Mouse (Mus musculus): ENCODE results near the gene Spata25. TPM values are rescaled to one million over a fixed set of nuclear protein-coding genes. Genes with fewer than 3 reads are reported as not detected.

Spata25 gene
- polyA plus RNA-seq, 1 experiment from 2014 or later: not detected

DNA sequence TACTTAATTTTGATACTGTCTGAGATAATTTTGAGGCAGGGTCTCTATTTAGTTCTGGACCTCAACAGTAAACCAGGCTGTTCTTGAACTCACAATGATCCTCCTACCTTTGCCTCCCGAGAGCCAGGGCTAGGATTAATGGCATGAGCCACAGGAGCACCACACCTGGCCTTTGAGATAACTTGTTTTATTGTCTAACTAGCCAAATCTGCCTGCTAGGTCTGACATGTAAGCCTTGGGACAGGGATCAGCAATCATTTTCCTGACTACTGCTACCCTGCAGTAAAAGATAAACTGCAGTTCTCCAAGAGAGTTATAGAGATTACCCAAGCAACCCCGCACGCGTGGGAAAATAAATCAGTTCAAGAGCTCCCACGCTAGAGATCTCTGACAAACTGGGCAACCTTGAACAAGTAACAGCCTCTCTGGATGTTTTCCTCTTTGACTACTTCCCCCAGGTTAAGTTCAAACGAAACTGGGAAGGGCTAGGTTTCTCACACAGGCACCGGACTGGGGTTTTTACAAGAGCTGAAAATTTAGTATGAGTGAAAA lies 43.4 kb downstream of the Spata25 start:
- WGBS: 5% methylated on average over 7 of the region's 7 CpGs
- Histone ChIP-seq H3K4me2 (peak overlapping the region; percentile 88), H3K27me3 (ENCODE audit: insufficient read depth, low read length) (no peaks in the 10 kb centered on the region), H3K9ac (peak overlapping the region; percentile 81), H3K27ac (ENCODE audit: low read depth) (peak overlapping the region; percentile 92; the same call in 1 of the 2 replicates), H3K36me3 (ENCODE audit: insufficient read depth) (peaks cover 11% of the 10 kb centered on the region; the same call in 1 of the 2 replicates), H3K4me1 (ENCODE audit: insufficient read depth) (peaks cover 8% of the 10 kb centered on the region; the same call in 1 of the 2 replicates), H3K9me3 (ENCODE audit: low read depth, low read length) (no peaks in the 10 kb centered on the region), H3K4me3 (ENCODE audit: low read depth, low read length) (peak overlapping the region; percentile 70)
- DNase-seq (no peak), ATAC-seq (ENCODE audit: insufficient read depth) (no peak)
- no peak for TF ChIP-seq CTCF (IDR thresholded peaks at IDR 0.05; ENCODE audit: low read depth)

DNA sequence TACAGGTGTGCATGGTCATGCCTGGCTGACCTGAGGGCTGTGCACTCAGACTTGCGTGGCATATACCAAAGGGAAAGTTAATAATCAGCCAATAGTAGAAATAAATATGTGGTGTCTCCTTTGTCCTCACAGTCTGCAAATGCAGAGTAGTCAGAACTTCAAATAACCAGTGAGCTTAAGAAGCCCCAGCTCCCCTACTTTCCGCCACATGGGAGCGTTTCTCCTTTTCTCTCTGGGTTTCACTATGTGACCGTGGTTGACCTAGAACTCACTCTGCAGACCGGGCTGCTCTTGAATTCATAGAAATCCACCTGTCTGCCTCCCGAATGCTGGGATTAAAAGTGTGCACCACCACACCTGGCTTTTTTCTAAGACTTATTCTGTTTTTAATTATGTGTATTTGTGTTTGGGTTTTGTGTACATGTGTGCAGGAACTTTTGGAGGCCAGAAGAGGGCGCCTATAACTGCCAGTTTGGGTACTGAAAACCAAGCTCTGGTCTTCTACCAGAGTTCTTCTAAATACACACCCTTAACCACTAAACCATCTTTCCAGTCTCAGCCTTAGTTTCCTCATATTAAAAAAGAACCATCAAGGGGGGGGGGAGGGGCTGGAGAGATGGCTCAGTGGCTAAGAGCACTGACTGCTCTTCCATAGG lies 44.3 kb downstream of the Spata25 start:
- H3K27me3 ChIP-seq (ENCODE audit: insufficient read depth, low read length): no peaks in the 10 kb centered on the region; the same call in 1 of the 2 replicates
- H3K4me3 ChIP-seq (ENCODE audit: low read depth, low read length): no peak overlapping the region
- DNase-seq: peak; percentile 48
- peak; percentile 29; the same call in 1 of the 2 replicates for TF ChIP-seq CTCF (IDR thresholded peaks at IDR 0.05; ENCODE audit: low read depth)
- no peak overlapping the region for H3K4me2 ChIP-seq
- no peaks in the 10 kb centered on the region for H3K9me3 ChIP-seq (ENCODE audit: low read depth, low read length)
- H3K4me1 ChIP-seq (ENCODE audit: insufficient read depth): peaks cover 8% of the 10 kb centered on the region; the same call in 1 of the 2 replicates
- no peak overlapping the region for H3K27ac ChIP-seq (ENCODE audit: low read depth)
- H3K36me3 ChIP-seq (ENCODE audit: insufficient read depth): peaks cover 5% of the 10 kb centered on the region; the same call in 1 of the 2 replicates
- ATAC-seq (ENCODE audit: insufficient read depth): no peak
- no peak overlapping the region for H3K9ac ChIP-seq
- WGBS: 77% methylated on average over 7 of the region's 7 CpGs

DNA sequence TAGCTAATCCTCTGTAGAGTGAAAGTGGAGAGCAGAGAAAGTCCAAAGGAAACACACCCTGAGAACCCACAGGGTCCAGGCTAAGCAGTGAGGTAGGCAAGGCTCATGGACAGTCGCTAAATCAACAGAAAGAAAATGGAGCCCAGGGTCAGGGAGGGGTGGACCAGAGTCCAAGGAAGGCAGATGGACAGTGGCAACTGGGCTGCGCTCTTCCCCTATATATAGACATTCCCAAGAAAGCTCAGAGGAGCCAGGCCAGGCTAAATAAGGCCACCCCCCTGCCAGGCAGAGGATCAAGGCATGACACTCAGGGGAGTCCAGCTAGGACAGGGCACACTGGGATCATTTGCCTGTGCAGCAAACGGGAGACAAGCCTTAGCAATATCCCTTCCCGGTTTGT lies 46.5 kb downstream of the Spata25 start:
- H3K27ac ChIP-seq (ENCODE audit: low read depth): no peak overlapping the region
- no peak overlapping the region for H3K9ac ChIP-seq
- H3K4me2 ChIP-seq: no peak overlapping the region
- no peaks in the 10 kb centered on the region for H3K36me3 ChIP-seq (ENCODE audit: insufficient read depth)
- no peaks in the 10 kb centered on the region; the same call in 1 of the 2 replicates for H3K27me3 ChIP-seq (ENCODE audit: insufficient read depth, low read length)
- no peaks in the 10 kb centered on the region for H3K9me3 ChIP-seq (ENCODE audit: low read depth, low read length)
- DNase-seq: no peak
- peaks cover 4% of the 10 kb centered on the region; the same call in 1 of the 2 replicates for H3K4me1 ChIP-seq (ENCODE audit: insufficient read depth)
- 63% methylated on average over 4 of the region's 4 CpGs for WGBS
- no peak for ATAC-seq (ENCODE audit: insufficient read depth)
- no peak overlapping the region for H3K4me3 ChIP-seq (ENCODE audit: low read depth, low read length)
- TF ChIP-seq CTCF (IDR thresholded peaks at IDR 0.05; ENCODE audit: low read depth): no peak

DNA sequence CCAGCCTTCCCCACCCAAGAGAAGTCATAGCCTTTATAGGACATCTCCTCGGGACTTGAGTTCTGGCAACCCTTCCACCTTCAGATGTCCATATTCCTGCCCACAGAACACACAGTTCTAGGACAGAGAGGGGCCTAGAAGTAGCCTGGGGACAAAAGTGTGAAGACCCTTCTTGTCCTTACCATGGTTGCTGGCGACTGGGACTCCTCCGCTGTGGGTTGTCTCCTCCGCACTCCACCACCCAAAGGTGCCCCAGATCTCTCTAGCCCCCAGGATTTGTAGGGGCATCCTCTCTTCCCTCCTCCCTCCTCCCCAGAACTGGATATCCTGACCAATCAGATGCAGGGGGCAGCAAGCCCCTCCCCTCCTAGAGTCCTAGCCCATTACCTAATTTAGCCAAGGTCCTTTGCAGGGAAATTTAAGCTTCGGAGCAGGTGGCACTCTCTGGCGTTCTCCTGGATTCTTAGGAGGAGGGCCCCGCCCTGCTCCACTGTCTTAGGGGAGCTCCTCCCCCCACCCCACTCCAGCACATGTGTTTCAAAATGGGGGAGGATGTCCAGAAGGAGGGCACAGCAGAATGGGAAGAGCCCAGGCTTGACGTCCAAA lies 48.8 kb downstream of the Spata25 start, which contains the start of gene Tnnc2:
Gene Tnnc2 (minus strand): TSS at position 487 of the 606 bp plus-strand sequence.
- H3K27me3 ChIP-seq (ENCODE audit: insufficient read depth, low read length): no peaks in the 10 kb centered on the region; the same call in 1 of the 2 replicates
- WGBS: 72% methylated on average over 8 of the region's 8 CpGs
- no peak within 1 kb of the TSS for H3K4me2 ChIP-seq
- no peaks in the 10 kb centered on the region for H3K9me3 ChIP-seq (ENCODE audit: low read depth, low read length)
- no peak within 1 kb of the TSS for H3K9ac ChIP-seq
- no peaks in the 10 kb centered on the region for H3K36me3 ChIP-seq (ENCODE audit: insufficient read depth)
- H3K4me3 ChIP-seq (ENCODE audit: low read depth, low read length): no peak within 1 kb of the TSS
- DNase-seq: no peak
- H3K4me1 ChIP-seq (ENCODE audit: insufficient read depth): peaks cover under 1% of the 10 kb centered on the region; the same call in 1 of the 2 replicates
- no peak for TF ChIP-seq CTCF (IDR thresholded peaks at IDR 0.05; ENCODE audit: low read depth)
- H3K27ac ChIP-seq (ENCODE audit: low read depth): no peak within 1 kb of the TSS
- ATAC-seq (ENCODE audit: insufficient read depth): no peak

DNA sequence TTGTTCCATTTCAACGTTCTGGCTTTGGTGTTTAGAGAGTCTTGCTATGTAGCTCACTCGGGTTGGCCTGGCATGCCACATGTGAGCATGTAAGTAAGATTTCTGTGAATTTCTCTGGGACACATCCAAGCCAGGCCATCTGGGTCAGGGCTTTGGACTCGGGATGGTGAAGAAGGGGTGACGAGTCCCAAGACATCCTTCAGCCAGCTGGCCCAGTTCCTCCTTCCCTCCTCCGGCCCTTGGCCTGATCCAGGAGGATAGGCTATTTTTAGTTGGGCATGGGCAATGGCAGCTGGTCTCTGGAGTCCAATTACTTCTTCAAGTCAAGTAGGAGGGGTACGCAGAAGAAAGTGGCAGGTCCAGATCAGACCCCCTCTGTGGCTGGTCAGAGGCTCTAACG lies 49.5 kb downstream of the Spata25 start:
- no peaks in the 10 kb centered on the region for H3K36me3 ChIP-seq (ENCODE audit: insufficient read depth)
- no peak overlapping the region for H3K4me3 ChIP-seq (ENCODE audit: low read depth, low read length)
- H3K4me2 ChIP-seq: no peak overlapping the region
- ATAC-seq (ENCODE audit: insufficient read depth): no peak
- no peaks in the 10 kb centered on the region for H3K9me3 ChIP-seq (ENCODE audit: low read depth, low read length)
- no peak overlapping the region for H3K9ac ChIP-seq
- no peak for DNase-seq
- no peak for TF ChIP-seq CTCF (IDR thresholded peaks at IDR 0.05; ENCODE audit: low read depth)
- H3K4me1 ChIP-seq (ENCODE audit: insufficient read depth): no peaks in the 10 kb centered on the region
- H3K27ac ChIP-seq (ENCODE audit: low read depth): no peak overlapping the region
- no peaks in the 10 kb centered on the region; the same call in 1 of the 2 replicates for H3K27me3 ChIP-seq (ENCODE audit: insufficient read depth, low read length)
- WGBS: 75% methylated on average over 7 of the region's 7 CpGs

DNA sequence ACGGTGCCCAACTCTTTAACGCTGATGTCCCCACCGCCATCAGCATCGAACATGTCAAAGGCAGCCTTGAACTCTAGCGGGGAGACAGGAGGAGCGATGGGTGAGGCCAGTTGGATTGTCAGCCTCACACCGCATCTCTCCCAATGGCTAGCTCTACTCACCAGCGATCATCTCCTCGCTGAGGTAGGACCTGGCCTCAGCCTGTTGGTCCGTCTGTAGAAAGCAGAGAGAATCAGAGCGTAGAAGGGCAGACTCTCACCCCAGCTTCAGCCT lies 50.4 kb downstream of the Spata25 start:
- WGBS: 93% methylated on average over 11 of the region's 11 CpGs
- Histone ChIP-seq H3K27ac (ENCODE audit: low read depth) (no peak overlapping the region), H3K4me2 (no peak overlapping the region), H3K9me3 (ENCODE audit: low read depth, low read length) (no peaks in the 10 kb centered on the region), H3K9ac (no peak overlapping the region), H3K4me1 (ENCODE audit: insufficient read depth) (no peaks in the 10 kb centered on the region), H3K4me3 (ENCODE audit: low read depth, low read length) (no peak overlapping the region), H3K27me3 (ENCODE audit: insufficient read depth, low read length) (no peaks in the 10 kb centered on the region; the same call in 1 of the 2 replicates), H3K36me3 (ENCODE audit: insufficient read depth) (peaks cover 8% of the 10 kb centered on the region)
- no peak for ATAC-seq (ENCODE audit: insufficient read depth)
- no peak for DNase-seq
- TF ChIP-seq CTCF (IDR thresholded peaks at IDR 0.05; ENCODE audit: low read depth): no peak
